21 mouse cellular contexts compared by ENCODE assay signal in the genomic region with DNA sequence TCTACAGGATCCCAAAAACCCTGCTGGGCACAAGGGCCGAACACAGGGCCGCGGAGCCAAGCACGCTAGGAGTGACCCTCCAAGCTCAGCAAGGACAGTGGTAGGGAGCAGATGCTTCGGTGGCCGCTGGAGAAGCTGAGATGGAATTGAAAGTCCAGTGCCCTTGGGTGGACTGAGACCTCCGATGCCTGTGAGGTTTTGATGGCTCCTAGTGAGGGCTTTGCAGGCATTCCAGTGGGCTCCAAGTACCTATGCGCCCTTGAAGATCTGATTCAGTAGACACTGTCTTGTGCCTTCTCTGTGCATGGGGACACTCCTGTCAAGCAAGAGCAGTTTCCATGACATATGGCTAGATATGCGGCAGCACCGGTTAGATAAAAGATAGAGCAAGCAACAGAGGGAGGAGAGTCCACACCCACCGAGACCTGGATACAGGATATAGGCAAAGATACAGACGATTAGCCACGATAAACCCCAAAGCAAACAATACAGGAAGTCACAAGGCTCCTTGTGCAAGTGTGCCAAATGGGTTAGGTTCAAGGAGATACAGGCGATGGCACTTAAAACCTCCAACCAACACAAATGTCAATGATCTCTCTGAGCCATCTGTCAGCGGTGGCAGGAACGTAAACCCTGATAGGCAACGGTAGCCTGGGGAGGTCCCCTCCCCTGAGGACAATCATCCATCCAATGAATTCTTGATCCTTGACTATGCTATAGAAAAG. TPM values are rescaled to one million over a fixed set of nuclear protein-coding genes. Genes with fewer than 3 reads are reported as not detected.
DNase-seq lines count a peak whose midpoint lies in the region; ATAC-seq and TF ChIP-seq lines count a peak whose summit lies in the region.
"Had no signal": no experiment of that assay in that cellular context is flagged by ENCODE, and none has a peak within 500 bp of the region (broad histone marks: within the 10 kb centered on the region; RNA-seq: fewer than 3 reads in every experiment).

No protein-coding gene starts in this region.

- ATAC-seq in midbrain, postnatal 0 days (ENCODE audit: low FRiP score): no peak
- ATAC-seq in midbrain, embryonic 16.5 days: no peak
- ATAC-seq in liver, embryonic 11.5 days (replicated peaks; ENCODE audit: low FRiP score): peak; percentile 89
- peak; percentile 90 for ATAC-seq in megakaryocyte-erythroid progenitor cell, adult 5-6 weeks (replicated peaks; ENCODE audit: low FRiP score, low TSS enrichment, poor library complexity, severe bottlenecking)
- no peak for ATAC-seq in forebrain, embryonic 16.5 days
- ATAC-seq: forebrain, postnatal 0 days; intestine, embryonic 16.5 days; midbrain, embryonic 13.5 days had no signal

- H3K9me3 ChIP-seq in midbrain, postnatal 0 days (ENCODE audit: low read length): no peaks in the 10 kb centered on the region
- H3K9me3 ChIP-seq in midbrain, embryonic 16.5 days (replicated peaks; ENCODE audit: control insufficient read depth, low read length, poor library complexity, severe bottlenecking): no peaks in the 10 kb centered on the region
- H3K9me3 ChIP-seq in liver, embryonic 11.5 days (ENCODE audit: control insufficient read depth, low read length): no peaks in the 10 kb centered on the region
- H3K9me3 ChIP-seq in forebrain, embryonic 16.5 days (ENCODE audit: control insufficient read depth, low read length): no peaks in the 10 kb centered on the region
- H3K9me3 ChIP-seq: heart, embryonic 15.5 days; midbrain, embryonic 13.5 days had no signal

- no peak overlapping the region for H3K4me3 ChIP-seq in midbrain, postnatal 0 days (ENCODE audit: low read depth, low read length)
- H3K4me3 ChIP-seq in midbrain, embryonic 16.5 days (ENCODE audit: low read depth, low read length): no peak overlapping the region
- no peak overlapping the region for H3K4me3 ChIP-seq in liver, embryonic 11.5 days (ENCODE audit: low read depth, low read length)
- H3K4me3 ChIP-seq in forebrain, embryonic 16.5 days (replicated peaks; ENCODE audit: low read length): no peak overlapping the region
- H3K4me3 ChIP-seq: gastrocnemius, adult 2 months; heart, embryonic 15.5 days; hindbrain, embryonic 13.5 days; layer of hippocampus, adult 2 months; midbrain, embryonic 13.5 days had no signal

- TF ChIP-seq CTCF in midbrain, postnatal 0 days (IDR thresholded peaks at IDR 0.05): no peak

- no peaks in the 10 kb centered on the region for H3K36me3 ChIP-seq in midbrain, postnatal 0 days (ENCODE audit: insufficient read depth, low read length)
- H3K36me3 ChIP-seq in midbrain, embryonic 16.5 days (ENCODE audit: control insufficient read depth, insufficient read depth, low read length): no peaks in the 10 kb centered on the region
- H3K36me3 ChIP-seq in liver, embryonic 11.5 days (ENCODE audit: control insufficient read depth, insufficient read depth, low read length): no peaks in the 10 kb centered on the region
- H3K36me3 ChIP-seq in forebrain, embryonic 16.5 days (ENCODE audit: control insufficient read depth, insufficient read depth): no peaks in the 10 kb centered on the region
- H3K36me3 ChIP-seq: heart, embryonic 15.5 days; hindbrain, embryonic 13.5 days; midbrain, embryonic 13.5 days had no signal

- no peak overlapping the region for H3K9ac ChIP-seq in midbrain, postnatal 0 days (replicated peaks; ENCODE audit: low read length, poor library complexity, severe bottlenecking)
- H3K9ac ChIP-seq in midbrain, embryonic 16.5 days (ENCODE audit: low read depth, low read length): no peak overlapping the region
- H3K9ac ChIP-seq in liver, embryonic 11.5 days (ENCODE audit: low read depth, low read length): peak overlapping the region; percentile 10; the same call in 1 of the 2 replicates
- H3K9ac ChIP-seq in forebrain, embryonic 16.5 days (replicated peaks; ENCODE audit: low read depth, low read length): no peak overlapping the region
- H3K9ac ChIP-seq: forebrain, postnatal 0 days; heart, embryonic 15.5 days; hindbrain, embryonic 13.5 days; midbrain, embryonic 13.5 days had no signal

- H3K27me3 ChIP-seq in midbrain, postnatal 0 days (ENCODE audit: insufficient read depth, low read length): no peaks in the 10 kb centered on the region
- H3K27me3 ChIP-seq in midbrain, embryonic 16.5 days (ENCODE audit: control insufficient read depth, insufficient read depth, low read depth, low read length): no peaks in the 10 kb centered on the region
- H3K27me3 ChIP-seq in liver, embryonic 11.5 days (replicated peaks; ENCODE audit: control insufficient read depth, insufficient read depth, low read length): no peaks in the 10 kb centered on the region
- 0 out of 2 replicates have a peak, but pooled peaks cover 2% of the 10 kb centered on the region for H3K27me3 ChIP-seq in forebrain, embryonic 16.5 days (replicated peaks; ENCODE audit: control insufficient read depth, insufficient read depth, low read length)
- H3K27me3 ChIP-seq: heart, embryonic 15.5 days; hindbrain, embryonic 13.5 days; midbrain, embryonic 13.5 days had no signal

- DNase-seq in midbrain, postnatal 0 days (ENCODE audit: low spot score): no peak
- peak; percentile 77 for DNase-seq in c-Kit-positive CD71-positive TER-119-positive erythroid progenitor cells, embryonic 14.5 days (ENCODE audit: low spot score)
- DNase-seq in liver, embryonic 11.5 days (ENCODE audit: low spot score): no peak
- no peak for DNase-seq in layer of hippocampus, adult 8-10 months (ENCODE audit: low spot score in 2 of 2)
- DNase-seq: adrenal gland, adult 8-10 months; B cell, adult 2 months; cerebellum, adult 11 months; forebrain, postnatal 0 days; gastrocnemius, adult 2 months; heart, adult 18-20 months; thymus, postnatal 14 days had no signal

- H3K27ac ChIP-seq in midbrain, postnatal 0 days (ENCODE audit: low read depth, low read length): 0 out of 2 replicates have a peak overlapping the region, but pooled peaks have one; percentile 3
- H3K27ac ChIP-seq in midbrain, embryonic 16.5 days (ENCODE audit: low read length): no peak overlapping the region
- peak overlapping the region; percentile 92 for H3K27ac ChIP-seq in liver, embryonic 11.5 days (ENCODE audit: low read depth, low read length)
- no peak overlapping the region for H3K27ac ChIP-seq in forebrain, embryonic 16.5 days (ENCODE audit: low read length)
- H3K27ac ChIP-seq: gastrocnemius, adult 2 months; heart, embryonic 15.5 days; hindbrain, embryonic 13.5 days; layer of hippocampus, adult 2 months; midbrain, embryonic 13.5 days had no signal

- H3K4me2 ChIP-seq in midbrain, postnatal 0 days (ENCODE audit: low read depth, low read length, poor library complexity, severe bottlenecking): no peak overlapping the region
- H3K4me2 ChIP-seq in midbrain, embryonic 16.5 days (ENCODE audit: low read length): no peak overlapping the region
- peak overlapping the region; percentile 35 for H3K4me2 ChIP-seq in liver, embryonic 11.5 days
- no peak overlapping the region for H3K4me2 ChIP-seq in forebrain, embryonic 16.5 days (ENCODE audit: low read length)
- H3K4me2 ChIP-seq: heart, embryonic 15.5 days; hindbrain, embryonic 13.5 days; midbrain, embryonic 13.5 days had no signal

- H3K4me1 ChIP-seq in midbrain, postnatal 0 days (ENCODE audit: insufficient read depth, low read length): no peaks in the 10 kb centered on the region
- no peaks in the 10 kb centered on the region for H3K4me1 ChIP-seq in midbrain, embryonic 16.5 days (ENCODE audit: control insufficient read depth, insufficient read depth, low read length)
- peaks cover 10% of the 10 kb centered on the region for H3K4me1 ChIP-seq in liver, embryonic 11.5 days (replicated peaks; ENCODE audit: control insufficient read depth, insufficient read depth, low read length)
- H3K4me1 ChIP-seq in forebrain, embryonic 16.5 days (replicated peaks; ENCODE audit: control insufficient read depth, insufficient read depth, low read length): peaks cover under 1% of the 10 kb centered on the region; the same call in 1 of the 2 replicates
- H3K4me1 ChIP-seq: heart, embryonic 15.5 days; hindbrain, embryonic 13.5 days; midbrain, embryonic 13.5 days had no signal

- 81% methylated on average over 17 of the region's 17 CpGs for WGBS in midbrain, postnatal 0 days
- WGBS in midbrain, embryonic 16.5 days: 81% methylated on average over 17 of the region's 17 CpGs
- 55% methylated on average over 17 of the region's 17 CpGs for WGBS in liver, embryonic 11.5 days
- WGBS in forebrain, embryonic 16.5 days: 86% methylated on average over 17 of the region's 17 CpGs

RNA-seq across cellular contexts. Expression of a gene that starts 12.3 kb away (rescaled TPM):
- total RNA-seq in midbrain, postnatal 0 days (2014; rRNA removed): 110 and 113 TPM in 2 replicates
- polyA plus RNA-seq in midbrain, postnatal 0 days (2015; fragmentation: Nextera tagmentation; extraction: Ambion mirVana): 156 and 157 TPM in 2 replicates
- 177 and 198 TPM in 2 replicates for polyA plus RNA-seq in midbrain, embryonic 16.5 days (2015; fragmentation: Nextera tagmentation; extraction: Ambion mirVana)
- polyA plus RNA-seq in liver, embryonic 11.5 days (2014; fragmentation: Nextera tagmentation; extraction: Ambion mirVana): 133 and 135 TPM in 2 replicates
- 89.6 and 95.3 TPM in 2 replicates for total RNA-seq in megakaryocyte-erythroid progenitor cell, adult 5-6 weeks (2014; fragmentation: Nextera tagmentation)
- total RNA-seq in megakaryocyte-erythroid progenitor cell, adult 5-6 weeks (2017): 36.8 and 60.7 TPM in 2 replicates
- total RNA-seq in layer of hippocampus, adult 8-10 months (2022): 100 to 1,000 TPM in 1 of 4 experiments, 10 to 100 TPM in 3; 83.2 to 104 (median 89.6) TPM
- polyA plus RNA-seq in forebrain, embryonic 16.5 days (2015; fragmentation: Nextera tagmentation; extraction: Ambion mirVana): 200 and 201 TPM in 2 replicates

RNA-seq across cellular contexts. Expression of a gene that starts 24.4 kb away (rescaled TPM):
- total RNA-seq in midbrain, postnatal 0 days (2014; rRNA removed): 12.2 and 12.4 TPM in 2 replicates
- polyA plus RNA-seq in midbrain, postnatal 0 days (2015; fragmentation: Nextera tagmentation; extraction: Ambion mirVana): 9.3 and 13.8 TPM in 2 replicates
- 4.4 and 5.5 TPM in 2 replicates for polyA plus RNA-seq in midbrain, embryonic 16.5 days (2015; fragmentation: Nextera tagmentation; extraction: Ambion mirVana)
- polyA plus RNA-seq in liver, embryonic 11.5 days (2014; fragmentation: Nextera tagmentation; extraction: Ambion mirVana): 39.0 and 44.1 TPM in 2 replicates
- total RNA-seq in megakaryocyte-erythroid progenitor cell, adult 5-6 weeks (2014; fragmentation: Nextera tagmentation): 188 and 259 TPM in 2 replicates
- total RNA-seq in megakaryocyte-erythroid progenitor cell, adult 5-6 weeks (2017): 119 and 168 TPM in 2 replicates
- 1 to 10 TPM; 2.8 to 3.6 (median 2.9) TPM for total RNA-seq in layer of hippocampus, adult 8-10 months (2022)
- 2.9 and 3.3 TPM in 2 replicates for polyA plus RNA-seq in forebrain, embryonic 16.5 days (2015; fragmentation: Nextera tagmentation; extraction: Ambion mirVana)

RNA-seq across cellular contexts. Expression of a gene that starts 40.3 kb away (rescaled TPM):
- total RNA-seq in midbrain, postnatal 0 days (2014; rRNA removed): not detected in 2 replicates
- polyA plus RNA-seq in midbrain, postnatal 0 days (2015; fragmentation: Nextera tagmentation; extraction: Ambion mirVana): 0.14 and 0.15 TPM in 2 replicates
- polyA plus RNA-seq in midbrain, embryonic 16.5 days (2015; fragmentation: Nextera tagmentation; extraction: Ambion mirVana): 0.08 TPM in 1 of 2 replicates, not detected in the other
- polyA plus RNA-seq in liver, embryonic 11.5 days (2014; fragmentation: Nextera tagmentation; extraction: Ambion mirVana): 0.16 TPM in 1 of 2 replicates, not detected in the other
- not detected in 2 replicates for total RNA-seq in megakaryocyte-erythroid progenitor cell, adult 5-6 weeks (2014; fragmentation: Nextera tagmentation)
- total RNA-seq in megakaryocyte-erythroid progenitor cell, adult 5-6 weeks (2017): not detected in 2 replicates
- under 1 TPM in 1 of 4 experiments, not detected in 3; 0.14 TPM for total RNA-seq in layer of hippocampus, adult 8-10 months (2022)
- polyA plus RNA-seq in forebrain, embryonic 16.5 days (2015; fragmentation: Nextera tagmentation; extraction: Ambion mirVana): 0.09 TPM in 1 of 2 replicates, not detected in the other
- total RNA-seq: forebrain, postnatal 0 days; left cerebral cortex, adult 8-10 months had no signal
- polyA plus RNA-seq: forebrain, postnatal 0 days; heart, embryonic 15.5 days; midbrain, embryonic 13.5 days; stomach, embryonic 14.5 days had no signal

Comparison
In these comparisons a context has a peak if more than half of its experiments do, and no peak if none do; other contexts are left out.
1. H3K27ac ChIP-seq: peak in midbrain, postnatal 0 days (single experiment) and liver, embryonic 11.5 days (single experiment); none in midbrain, embryonic 16.5 days (single experiment) and forebrain, embryonic 16.5 days (single experiment).
2. ATAC-seq: peak in liver, embryonic 11.5 days (single experiment) and megakaryocyte-erythroid progenitor cell, adult 5-6 weeks (single experiment); none in midbrain, postnatal 0 days (single experiment), midbrain, embryonic 16.5 days (single experiment) and forebrain, embryonic 16.5 days (single experiment).